Mouse (Mus musculus) lung, adult 2 months (tissue): Measurements from ENCODE around the gene Dop1b.

ENCODE experiments used
- CTCF ChIP-seq: fragments of 200-500 bp; IDR thresholded peaks from 2 replicates; pipeline ENCODE4 v1.5.1; 2011; ENCODE audit warnings: mild to moderate bottlenecking, low read length, control low read depth; ENCODE audit not compliant: insufficient read depth
- POLR2A ChIP-seq: fragments of 200-500 bp; IDR thresholded peaks from 2 replicates; pipeline ENCODE4 v1.6.1; 2011; ENCODE audit warnings: low read depth, mild to moderate bottlenecking, control low read depth, low read length, borderline replicate concordance; ENCODE audit errors: extremely low read depth

- TF ChIP-seq POLR2A = peak; percentile 54; the same call in 1 of the 2 replicates
- TF ChIP-seq CTCF = peak; percentile 46; the same call in 1 of the 2 replicates
Measured at GRCm38 (mm10) chr16:93682689-93683507, 28.8 kb upstream of the Dop1b start, which contains the start of gene Cbr3.
